In genomic region chr2:34978226-34978625, GRCm38 (mm10) we compare ENCODE assay signal across 19 mouse cellular contexts. TPM values are rescaled to one million over a fixed set of nuclear protein-coding genes. Genes with fewer than 3 reads are reported as not detected.
"Had no signal": no experiment of that assay in that cellular context is flagged by ENCODE, and none has a peak within 500 bp of the region (broad histone marks: within the 10 kb centered on the region; RNA-seq: fewer than 3 reads in every experiment).

No protein-coding gene starts in this region.

- H3K27me3 ChIP-seq: intestine, embryonic 15.5 days; liver, embryonic 12.5 days; liver, embryonic 15.5 days; neural tube, embryonic 12.5 days; neural tube, embryonic 15.5 days had no signal

- H3K27ac ChIP-seq: intestine, embryonic 15.5 days; kidney, postnatal 0 days; layer of hippocampus, adult 2 months; limb, embryonic 10.5 days; limb, embryonic 13.5 days; liver, embryonic 12.5 days; neural tube, embryonic 12.5 days; neural tube, embryonic 15.5 days had no signal

- H3K36me3 ChIP-seq: intestine, embryonic 15.5 days; limb, embryonic 10.5 days; limb, embryonic 13.5 days; liver, embryonic 12.5 days; liver, embryonic 15.5 days; neural tube, embryonic 12.5 days; neural tube, embryonic 15.5 days had no signal

- H3K9ac ChIP-seq: intestine, embryonic 15.5 days; limb, embryonic 13.5 days; liver, embryonic 12.5 days; liver, embryonic 15.5 days; neural tube, embryonic 12.5 days; neural tube, embryonic 15.5 days had no signal

- H3K9me3 ChIP-seq: intestine, embryonic 15.5 days; limb, embryonic 10.5 days; limb, embryonic 13.5 days; liver, embryonic 12.5 days; liver, embryonic 15.5 days; neural tube, embryonic 12.5 days; neural tube, embryonic 15.5 days had no signal

- DNase-seq: kidney, adult 2 months; kidney, postnatal 25 days; layer of hippocampus, adult 9-11 months; lung, adult 2 months; midbrain, embryonic 14.5 days; right cerebral cortex, adult 18-20 months; right cerebral cortex, postnatal 14 days; right cerebral cortex, postnatal 4 days; thymus, adult 18-20 months; thymus, postnatal 36 days had no signal

- ATAC-seq: intestine, embryonic 15.5 days; liver, embryonic 12.5 days had no signal

- H3K4me3 ChIP-seq: intestine, embryonic 15.5 days; layer of hippocampus, adult 2 months; limb, embryonic 10.5 days; limb, embryonic 13.5 days; liver, embryonic 12.5 days; liver, embryonic 15.5 days; neural tube, embryonic 12.5 days; neural tube, embryonic 15.5 days had no signal

- H3K4me2 ChIP-seq: intestine, embryonic 15.5 days; limb, embryonic 13.5 days; liver, embryonic 12.5 days; liver, embryonic 15.5 days; neural tube, embryonic 12.5 days; neural tube, embryonic 15.5 days had no signal

RNA-seq across cellular contexts. Expression of gene Traf1, which starts 16.7 kb away (rescaled TPM):
- polyA plus RNA-seq: limb, embryonic 10.5 days had no signal
